Mouse (Mus musculus): ENCODE data around the gene Mrpl52. TPM values are rescaled to one million over a fixed set of nuclear protein-coding genes. Genes with fewer than 3 reads are reported as not detected.

Gene Mrpl52
- polyA plus RNA-seq, 1 experiment from 2014 or later, result 275 TPM

DNA sequence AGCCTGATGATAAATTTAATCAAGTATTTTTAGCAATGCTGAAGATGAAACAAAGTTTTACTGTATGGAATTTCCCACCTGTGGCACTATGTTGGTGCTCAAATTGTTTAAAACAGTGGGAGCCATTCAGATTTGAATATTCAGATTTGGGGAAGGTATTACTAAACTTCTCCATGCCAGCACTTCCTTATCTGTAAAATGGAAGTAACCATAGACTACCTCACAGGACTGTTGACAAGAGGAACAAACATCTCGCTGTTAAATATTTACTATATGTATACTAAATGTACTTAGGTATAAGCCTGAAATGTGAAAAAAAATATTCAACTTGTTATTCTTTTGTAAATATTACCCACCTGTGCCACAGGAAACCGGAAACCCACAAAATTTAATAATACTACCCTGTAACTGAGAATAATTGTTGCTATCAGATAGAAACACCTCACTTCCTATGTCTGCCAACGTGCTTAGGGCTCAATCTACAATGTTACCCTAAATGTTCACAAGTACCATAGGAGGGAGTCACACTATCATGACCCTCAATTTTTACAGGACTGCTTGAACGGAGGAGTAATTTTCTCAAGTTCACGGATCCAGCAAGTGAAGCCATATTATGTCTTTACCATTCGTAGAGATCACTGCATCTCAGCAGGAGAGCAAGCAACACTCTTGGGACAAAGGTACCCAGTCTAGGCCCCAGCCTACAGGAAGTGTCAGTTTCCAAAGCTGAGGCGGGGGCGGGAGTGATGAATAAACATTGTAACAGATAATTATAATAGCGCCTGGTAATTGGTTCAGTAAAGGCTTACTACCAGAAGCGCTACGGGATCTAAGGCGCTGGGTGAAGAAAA lies 36.6 kb downstream of the Mrpl52 start:
- Histone ChIP-seq H3K27me3 (no peaks in the 10 kb centered on the region), H3K4me2 (peak overlapping the region; percentile 87), H3K27ac (replicated peaks) (peak overlapping the region; percentile 71), H3K4me1 (replicated peaks) (peaks cover 16% of the 10 kb centered on the region), H3K9me3 (no peaks in the 10 kb centered on the region), H3K9ac (peak overlapping the region; percentile 84), H3K4me3 (peak overlapping the region; percentile 80), H3K36me3 (peaks cover 15% of the 10 kb centered on the region)
- 15% methylated on average over 12 of the region's 12 CpGs for WGBS
- peak; percentile 32 for ATAC-seq (ENCODE audit: low read depth)

DNA sequence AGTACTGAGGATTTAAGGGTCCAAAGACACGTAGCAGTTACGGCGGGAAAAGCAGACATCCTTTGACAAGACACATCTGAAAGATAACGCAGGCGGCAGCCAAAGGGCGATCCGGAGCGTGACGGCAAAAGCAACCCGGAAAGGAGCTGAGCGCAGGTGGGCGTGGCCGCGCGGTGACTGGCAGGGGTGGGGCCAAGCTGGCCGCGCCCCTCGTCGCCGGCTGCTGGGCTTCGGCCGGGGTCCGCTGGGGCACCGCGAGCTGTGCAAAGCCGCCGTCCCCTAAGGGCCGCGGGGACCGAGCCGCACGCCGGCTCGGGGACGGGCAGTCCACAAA lies 37.2 kb downstream of the Mrpl52 start, which contains the start of gene Lrp10:
Gene Lrp10 (plus strand): TSS at position 179 of the 334 bp plus-strand sequence.
- no peaks in the 10 kb centered on the region for H3K9me3 ChIP-seq
- under 1% methylated on average over 35 of the region's 35 CpGs for WGBS
- peak within 1 kb of the TSS; percentile 80 for H3K4me3 ChIP-seq
- H3K27ac ChIP-seq (replicated peaks), result peak within 1 kb of the TSS; percentile 71
- peaks cover 16% of the 10 kb centered on the region for H3K4me1 ChIP-seq (replicated peaks)
- H3K4me2 ChIP-seq, result peak within 1 kb of the TSS; percentile 87
- H3K9ac ChIP-seq, result peak within 1 kb of the TSS; percentile 84
- peaks cover 21% of the 10 kb centered on the region for H3K36me3 ChIP-seq
- ATAC-seq (ENCODE audit: low read depth), result peak; percentile 91
- no peaks in the 10 kb centered on the region for H3K27me3 ChIP-seq

DNA sequence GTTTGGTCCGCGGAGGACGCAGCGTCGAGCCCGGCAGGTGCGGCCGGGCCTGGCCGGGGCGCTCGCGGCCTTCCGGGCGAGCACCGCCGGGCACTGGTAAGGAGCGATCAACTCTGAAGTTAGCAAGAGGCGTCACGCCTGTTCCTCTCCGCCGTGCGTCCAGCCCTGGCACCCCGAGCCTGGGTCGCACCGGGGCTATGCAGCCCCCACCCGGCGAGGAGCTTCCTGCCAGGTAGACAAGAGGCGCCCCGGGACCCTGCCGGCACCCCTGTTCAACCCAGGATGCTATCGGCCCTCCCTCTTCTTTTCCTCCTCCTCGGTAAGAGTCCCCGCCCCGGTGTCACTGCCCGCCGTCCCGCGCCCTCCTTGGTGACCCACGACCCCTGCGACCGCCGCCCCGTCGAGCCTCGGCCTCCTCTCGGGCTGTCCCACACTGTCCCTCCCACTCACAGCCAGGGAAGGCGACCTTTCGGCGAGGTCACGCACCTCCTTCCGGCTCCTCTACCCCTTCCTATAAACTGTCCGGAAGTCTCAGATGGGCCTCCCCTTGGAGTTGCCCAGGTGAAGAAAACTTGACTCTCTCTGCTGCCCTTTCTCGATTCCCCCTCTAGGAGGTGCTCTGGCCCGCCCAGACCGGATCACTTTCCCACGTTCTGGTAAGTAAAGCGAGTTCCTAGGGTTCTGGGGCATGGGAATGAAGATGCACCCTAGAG lies 37.7 kb downstream of the Mrpl52 start:
- Histone ChIP-seq H3K9ac (peak overlapping the region; percentile 84), H3K4me2 (peak overlapping the region; percentile 87), H3K27me3 (no peaks in the 10 kb centered on the region), H3K9me3 (no peaks in the 10 kb centered on the region), H3K36me3 (peaks cover 26% of the 10 kb centered on the region), H3K4me3 (peak overlapping the region; percentile 80), H3K27ac (replicated peaks) (peak overlapping the region; percentile 71), H3K4me1 (replicated peaks) (peaks cover 16% of the 10 kb centered on the region)
- WGBS, result under 1% methylated on average over 38 of the region's 57 CpGs
- peak; percentile 80 for ATAC-seq (ENCODE audit: low read depth)

DNA sequence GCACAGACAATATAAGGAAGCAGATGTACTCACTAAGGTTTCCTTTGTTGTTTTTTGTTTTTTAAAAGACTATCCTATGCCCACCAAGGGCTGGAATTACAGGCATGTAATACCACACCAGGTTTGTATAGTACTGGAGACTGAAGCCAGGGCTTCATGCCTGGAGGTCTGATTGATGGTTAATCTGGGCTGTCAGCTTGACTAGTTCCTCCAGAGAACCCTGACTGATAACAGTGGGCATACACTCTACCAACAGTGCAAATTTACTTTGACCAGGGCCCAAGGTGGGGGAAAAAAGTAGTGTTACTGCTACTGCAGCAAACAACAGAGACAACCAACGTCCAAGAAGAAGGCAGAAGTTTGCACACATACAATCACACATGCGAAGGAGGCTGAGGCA lies 44.8 kb downstream of the Mrpl52 start:
- ATAC-seq (ENCODE audit: low read depth), result no peak
- Histone ChIP-seq H3K4me3 (no peak overlapping the region), H3K27ac (replicated peaks) (no peak overlapping the region), H3K9ac (no peak overlapping the region), H3K36me3 (peaks cover 43% of the 10 kb centered on the region), H3K4me2 (no peak overlapping the region), H3K4me1 (replicated peaks) (peaks cover 15% of the 10 kb centered on the region), H3K27me3 (no peaks in the 10 kb centered on the region), H3K9me3 (no peaks in the 10 kb centered on the region)
- WGBS, result 92% methylated on average over 2 of the region's 2 CpGs

DNA sequence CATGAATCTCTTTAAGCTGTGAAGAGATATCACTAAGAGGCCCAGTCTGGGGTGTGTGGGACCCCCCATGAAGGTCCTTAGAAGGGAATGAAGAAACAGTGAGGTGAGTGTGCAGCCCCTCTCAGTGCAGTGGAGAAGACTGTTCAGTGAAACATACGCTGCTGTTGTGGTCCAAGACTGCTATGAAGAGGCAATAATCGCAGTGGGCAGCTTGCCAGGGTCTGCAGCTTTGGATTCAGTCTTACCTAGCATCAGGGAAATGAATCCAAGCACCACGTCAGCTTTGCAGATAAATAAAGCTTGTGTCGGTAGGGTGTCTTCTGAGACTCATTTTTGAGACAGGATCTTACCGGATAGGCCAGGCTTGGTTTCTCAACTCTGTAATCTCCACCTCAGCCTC lies 46.0 kb downstream of the Mrpl52 start:
- no peak overlapping the region for H3K4me2 ChIP-seq
- H3K9ac ChIP-seq, result 0 out of 2 replicates have a peak overlapping the region, but pooled peaks have one; percentile 8
- no peaks in the 10 kb centered on the region for H3K27me3 ChIP-seq
- H3K27ac ChIP-seq (replicated peaks), result no peak overlapping the region; the same call in 1 of the 2 replicates
- H3K4me1 ChIP-seq (replicated peaks), result peaks cover 27% of the 10 kb centered on the region
- H3K36me3 ChIP-seq, result peaks cover 38% of the 10 kb centered on the region
- H3K4me3 ChIP-seq, result no peak overlapping the region
- no peaks in the 10 kb centered on the region for H3K9me3 ChIP-seq
- 63% methylated on average over 5 of the region's 5 CpGs for WGBS
- no peak for ATAC-seq (ENCODE audit: low read depth)

DNA sequence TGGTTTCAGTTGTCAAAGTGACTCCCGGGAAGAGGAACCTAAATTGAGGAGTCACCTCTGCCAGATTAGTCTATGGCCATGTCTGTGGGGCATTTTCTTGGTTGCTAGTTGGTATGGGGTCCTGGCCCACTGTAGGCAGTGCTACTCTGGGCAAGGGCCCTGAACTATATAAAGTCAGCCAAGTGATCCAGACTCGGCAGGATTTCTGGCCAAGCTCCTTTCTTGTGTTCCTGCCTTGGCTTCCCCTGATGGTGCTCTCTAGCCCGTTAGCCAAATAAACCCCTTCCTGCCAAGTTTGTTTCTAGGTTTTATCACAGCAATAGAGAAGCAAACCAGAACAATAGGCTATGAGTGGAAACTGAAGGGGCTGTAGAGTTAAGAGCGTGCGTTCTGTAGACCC lies 48.0 kb downstream of the Mrpl52 start:
- Histone ChIP-seq H3K9ac (no peak overlapping the region), H3K4me2 (no peak overlapping the region), H3K27me3 (peaks cover 19% of the 10 kb centered on the region), H3K27ac (replicated peaks) (no peak overlapping the region), H3K9me3 (no peaks in the 10 kb centered on the region), H3K4me1 (replicated peaks) (peaks cover 45% of the 10 kb centered on the region), H3K4me3 (no peak overlapping the region), H3K36me3 (peaks cover 24% of the 10 kb centered on the region)
- WGBS, result 66% methylated on average over 5 of the region's 5 CpGs
- ATAC-seq (ENCODE audit: low read depth), result no peak

DNA sequence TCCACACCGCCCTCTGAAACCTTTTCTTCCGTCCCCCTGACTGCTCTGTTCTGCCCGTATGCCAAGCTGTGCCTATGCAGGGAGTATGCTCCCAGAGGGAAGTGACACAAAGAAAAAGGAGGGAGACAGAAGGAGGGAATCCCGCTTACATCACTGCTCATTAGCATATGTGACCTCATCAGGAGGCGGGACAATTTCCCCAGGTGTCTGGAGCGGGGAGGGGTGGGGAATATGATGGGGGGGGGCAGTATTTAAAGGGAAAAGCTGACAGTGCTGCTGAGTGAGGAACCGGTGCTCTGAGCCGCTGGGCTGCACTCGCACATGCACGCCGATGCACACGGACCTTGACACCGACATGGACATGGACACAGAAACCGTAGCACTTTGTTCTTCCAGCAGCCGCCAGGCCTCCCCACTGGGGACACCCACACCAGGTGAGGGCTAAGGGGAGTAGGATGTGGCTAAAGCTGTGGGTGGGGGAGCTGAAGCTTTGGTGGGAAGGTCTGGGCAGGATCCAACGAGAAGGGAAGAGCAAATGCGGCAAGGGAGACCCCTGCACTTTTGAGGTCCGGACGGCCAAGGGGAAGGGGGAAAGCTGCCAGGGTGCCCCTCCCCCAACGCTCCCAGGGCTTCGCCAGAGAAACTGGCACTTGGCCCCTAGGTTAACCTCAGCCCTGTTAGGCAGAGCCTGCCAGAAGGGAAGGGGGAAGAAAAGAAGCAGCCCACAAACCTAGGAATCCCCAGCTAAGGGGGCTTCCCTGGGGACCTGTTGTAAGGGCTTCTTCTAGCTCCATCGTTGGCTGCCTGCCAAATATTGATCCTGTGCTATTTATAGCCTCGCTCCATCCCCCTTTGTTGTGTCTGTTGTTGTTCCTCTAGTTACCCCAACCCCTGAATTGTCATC lies 49.5 kb downstream of the Mrpl52 start, which contains the start of gene Rem2:
Gene Rem2 (plus strand): TSS at position 160 of the 904 bp plus-strand sequence.
- Histone ChIP-seq H3K36me3 (peaks cover 10% of the 10 kb centered on the region; the same call in 1 of the 2 replicates), H3K4me2 (peak within 1 kb of the TSS; percentile 85), H3K27me3 (peaks cover 32% of the 10 kb centered on the region), H3K9me3 (no peaks in the 10 kb centered on the region), H3K27ac (replicated peaks) (peak within 1 kb of the TSS; percentile 76), H3K4me1 (replicated peaks) (peaks cover 59% of the 10 kb centered on the region), H3K4me3 (peak within 1 kb of the TSS; percentile 64), H3K9ac (peak within 1 kb of the TSS; percentile 89)
- WGBS, result 1% methylated on average over 23 of the region's 23 CpGs
- peak; percentile 90 for ATAC-seq (ENCODE audit: low read depth)

DNA sequence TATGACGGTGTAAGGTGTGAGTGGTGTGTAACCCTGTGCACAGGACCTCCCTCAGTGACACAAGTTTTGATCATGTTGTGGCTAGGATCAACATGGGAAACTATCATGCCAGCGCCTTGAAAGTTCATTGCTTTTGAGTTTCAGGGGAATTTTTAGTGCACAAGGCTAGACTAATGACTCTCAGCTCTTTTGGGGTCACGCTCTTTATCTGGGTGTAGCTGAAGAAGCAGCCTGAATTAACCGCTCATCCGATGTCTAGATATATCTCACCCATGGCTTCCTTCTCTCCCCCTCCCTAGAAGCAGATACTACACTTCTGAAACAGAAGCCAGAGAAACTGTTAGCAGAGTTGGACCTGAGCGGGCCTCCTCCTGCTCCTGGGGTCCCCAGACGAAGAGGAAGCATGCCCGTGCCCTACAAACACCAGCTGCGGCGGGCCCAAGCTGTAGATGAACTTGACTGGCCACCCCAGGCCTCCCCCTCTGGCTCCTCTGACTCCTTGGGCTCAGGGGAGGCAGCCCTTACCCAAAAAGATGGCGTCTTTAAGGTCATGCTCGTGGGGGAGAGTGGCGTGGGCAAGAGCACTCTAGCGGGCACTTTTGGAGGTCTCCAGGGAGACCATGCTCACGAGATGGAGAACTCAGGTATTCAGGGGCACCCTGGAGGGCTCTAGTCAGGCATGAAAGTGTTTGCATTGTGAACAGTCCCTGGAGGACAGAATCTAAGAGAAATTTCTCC lies 50.6 kb downstream of the Mrpl52 start:
- peak overlapping the region; percentile 64 for H3K4me3 ChIP-seq
- 0 out of 2 replicates have a peak, but pooled peaks cover 7% of the 10 kb centered on the region for H3K36me3 ChIP-seq
- peak overlapping the region; percentile 89 for H3K9ac ChIP-seq
- peaks cover 33% of the 10 kb centered on the region for H3K27me3 ChIP-seq
- peak overlapping the region; percentile 85 for H3K4me2 ChIP-seq
- H3K4me1 ChIP-seq (replicated peaks), result peaks cover 59% of the 10 kb centered on the region
- peak; percentile 20; the same call in 1 of the 2 replicates for ATAC-seq (ENCODE audit: low read depth)
- WGBS, result 68% methylated on average over 15 of the region's 15 CpGs
- H3K9me3 ChIP-seq, result no peaks in the 10 kb centered on the region
- peak overlapping the region; percentile 76; the same call in 1 of the 2 replicates for H3K27ac ChIP-seq (replicated peaks)

Other genes with a start within 250 kb of the Mrpl52 start
- 416 and 437 TPM in 2 replicates for gene Dad1, start 172.8 kb upstream of the Mrpl52 start, polyA plus RNA-seq (2015; fragmentation: Nextera tagmentation; extraction: Ambion mirVana)
- gene Abhd4, start 172.7 kb upstream of the Mrpl52 start, polyA plus RNA-seq (2015; fragmentation: Nextera tagmentation; extraction: Ambion mirVana), result 60.4 and 72.4 TPM in 2 replicates
- not detected in 2 replicates for gene Olfr49, start 142.0 kb upstream of the Mrpl52 start, polyA plus RNA-seq (2015; fragmentation: Nextera tagmentation; extraction: Ambion mirVana)
- gene Oxa1l, start 66.1 kb upstream of the Mrpl52 start, polyA plus RNA-seq (2015; fragmentation: Nextera tagmentation; extraction: Ambion mirVana), result 52.6 and 53.1 TPM in 2 replicates
- 6.7 and 7.9 TPM in 2 replicates for gene Slc7a7, start 9.1 kb upstream of the Mrpl52 start, polyA plus RNA-seq (2015; fragmentation: Nextera tagmentation; extraction: Ambion mirVana)
- 52.7 and 65.4 TPM in 2 replicates for gene Mmp14, start 4.7 kb downstream of the Mrpl52 start, polyA plus RNA-seq (2015; fragmentation: Nextera tagmentation; extraction: Ambion mirVana)
- 30.1 and 32.7 TPM in 2 replicates for gene Lrp10, start 37.2 kb downstream of the Mrpl52 start, polyA plus RNA-seq (2015; fragmentation: Nextera tagmentation; extraction: Ambion mirVana)
- gene Rem2, start 49.2 kb downstream of the Mrpl52 start, polyA plus RNA-seq (2015; fragmentation: Nextera tagmentation; extraction: Ambion mirVana), result 47.8 and 51.3 TPM in 2 replicates
- 91.6 and 95.0 TPM in 2 replicates for gene Prmt5, start 90.6 kb downstream of the Mrpl52 start, polyA plus RNA-seq (2015; fragmentation: Nextera tagmentation; extraction: Ambion mirVana)
- gene Haus4, start 127.7 kb downstream of the Mrpl52 start, polyA plus RNA-seq (2015; fragmentation: Nextera tagmentation; extraction: Ambion mirVana), result 26.3 and 28.6 TPM in 2 replicates
- 11.3 and 15.5 TPM in 2 replicates for gene Ajuba, start 150.6 kb downstream of the Mrpl52 start, polyA plus RNA-seq (2015; fragmentation: Nextera tagmentation; extraction: Ambion mirVana)
- gene 4931414P19Rik, start 179.1 kb downstream of the Mrpl52 start, polyA plus RNA-seq (2015; fragmentation: Nextera tagmentation; extraction: Ambion mirVana), result 7.6 and 8.3 TPM in 2 replicates
- 466 and 501 TPM in 2 replicates for gene Psmb5, start 191.1 kb downstream of the Mrpl52 start, polyA plus RNA-seq (2015; fragmentation: Nextera tagmentation; extraction: Ambion mirVana)
- 0.07 TPM in 1 of 2 replicates, not detected in the other for gene Psmb11, start 194.5 kb downstream of the Mrpl52 start, polyA plus RNA-seq (2015; fragmentation: Nextera tagmentation; extraction: Ambion mirVana)
- not detected in 2 replicates for gene Gm17606, start 214.0 kb downstream of the Mrpl52 start, polyA plus RNA-seq (2015; fragmentation: Nextera tagmentation; extraction: Ambion mirVana)
- 9.1 and 9.2 TPM in 2 replicates for gene Cdh24, start 214.5 kb downstream of the Mrpl52 start, polyA plus RNA-seq (2015; fragmentation: Nextera tagmentation; extraction: Ambion mirVana)

Data from neural tube, embryonic 13.5 days (tissue).